Mouse (Mus musculus): ENCODE measurements around the gene Prkaca.
"Not testable (repeated sequence)": the region's sequence is repeated elsewhere in the genome, so short reads cannot be mapped to it uniquely, and the experiment has no call there.

GRCm38 (mm10) chr8:84005502-84005901, 32.7 kb downstream of the Prkaca start:
- TF ChIP-seq CTCF (IDR thresholded peaks at IDR 0.05; ENCODE audit: control insufficient read depth, insufficient read depth, insufficient read length); MAX (IDR thresholded peaks at IDR 0.05); MYOG (IDR thresholded peaks at IDR 0.05; ENCODE audit: control insufficient read depth, extremely low read depth, insufficient read length); USF1 (IDR thresholded peaks at IDR 0.05; ENCODE audit: low read depth); MYOD1 (IDR thresholded peaks at IDR 0.05; ENCODE audit: control insufficient read depth, insufficient read length, low read depth); FOSL1 (IDR thresholded peaks at IDR 0.05; ENCODE audit: insufficient read depth, low read length, poor library complexity, severe bottlenecking); CEBPB (IDR thresholded peaks at IDR 0.05; ENCODE audit: low read depth): not testable (repeated sequence)
